In the genomic region with DNA sequence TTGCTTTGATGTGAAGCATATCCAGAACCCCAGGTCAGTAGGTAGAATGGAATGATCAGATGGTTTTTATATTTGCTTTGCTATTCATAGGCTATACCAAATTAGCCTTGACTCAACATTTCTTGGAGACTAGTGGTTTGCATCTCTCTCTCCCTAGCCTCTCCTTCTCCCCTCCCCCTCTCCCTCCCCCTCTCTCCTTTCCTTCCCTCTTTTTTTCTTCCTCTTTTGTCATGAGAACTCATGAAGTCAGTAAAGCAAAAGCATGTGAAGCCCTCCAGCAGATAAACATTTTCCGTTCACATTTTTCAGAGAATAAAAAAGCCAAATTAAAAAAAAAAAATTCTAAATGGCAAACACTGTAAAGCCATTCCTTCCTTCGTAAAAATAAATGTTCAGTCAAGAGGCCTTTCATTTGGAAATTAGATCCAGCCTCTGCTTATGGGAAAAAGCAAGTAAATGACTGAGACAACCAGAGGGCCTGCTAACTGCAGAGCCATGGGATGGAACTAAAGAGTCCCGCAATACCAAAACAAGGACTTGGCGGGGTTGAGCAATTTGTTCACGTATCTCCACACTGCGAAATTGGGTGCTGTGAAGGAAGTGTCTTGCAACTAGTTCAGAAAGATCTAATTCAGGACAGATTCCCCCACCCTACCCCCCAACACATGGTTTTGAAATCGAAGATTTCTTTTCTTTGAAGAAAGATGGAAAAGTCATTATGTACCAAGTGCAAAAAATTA, we compare ENCODE assay signal across 14 mouse cellular contexts. TPM values are rescaled to one million over a fixed set of nuclear protein-coding genes. Genes with fewer than 3 reads are reported as not detected.
"Had no signal": no experiment of that assay in that cellular context is flagged by ENCODE, and none has a peak within 500 bp of the region (broad histone marks: within the 10 kb centered on the region; RNA-seq: fewer than 3 reads in every experiment).

No protein-coding gene starts in this region.

- DNase-seq: kidney, adult 9 months; kidney, postnatal 36 days; left cerebral cortex, postnatal 4 days; lung, embryonic 14.5 days; lung, postnatal 10 days; thymus, postnatal 4 days had no signal

- H3K9me3 ChIP-seq: limb, embryonic 13.5 days; midbrain, embryonic 10.5 days; midbrain, embryonic 15.5 days; neural tube, embryonic 12.5 days had no signal

- ATAC-seq: midbrain, embryonic 15.5 days had no signal

- H3K4me1 ChIP-seq: midbrain, embryonic 10.5 days; midbrain, embryonic 15.5 days; neural tube, embryonic 12.5 days had no signal

- H3K36me3 ChIP-seq: limb, embryonic 13.5 days; midbrain, embryonic 10.5 days; midbrain, embryonic 15.5 days; neural tube, embryonic 12.5 days had no signal

- H3K4me2 ChIP-seq: limb, embryonic 13.5 days; lung, embryonic 14.5 days; midbrain, embryonic 15.5 days; neural tube, embryonic 12.5 days had no signal

- H3K27ac ChIP-seq: kidney, postnatal 0 days; limb, embryonic 13.5 days; liver, embryonic 14.5 days; midbrain, embryonic 10.5 days; midbrain, embryonic 15.5 days; neural tube, embryonic 12.5 days; stomach, postnatal 0 days had no signal

- H3K4me3 ChIP-seq: limb, embryonic 13.5 days; midbrain, embryonic 10.5 days; midbrain, embryonic 15.5 days; neural tube, embryonic 12.5 days had no signal

- H3K27me3 ChIP-seq: limb, embryonic 13.5 days; midbrain, embryonic 15.5 days; neural tube, embryonic 12.5 days had no signal

- H3K9ac ChIP-seq: limb, embryonic 13.5 days; liver, embryonic 14.5 days; lung, embryonic 14.5 days; midbrain, embryonic 15.5 days; neural tube, embryonic 12.5 days had no signal

RNA-seq across cellular contexts. Expression of gene Dkk2, which starts 30.9 kb away (rescaled TPM):
- total RNA-seq: monocyte, adult 5-6 weeks had no signal
